Mouse (Mus musculus): ENCODE measurements at regions not wholly inside any gene's neighbourhood (a gene's known extent, or its start where the extent isn't known, plus 50 kb on each side); places are given as distances from the start of the nearest gene placed in this dataset.

DNA sequence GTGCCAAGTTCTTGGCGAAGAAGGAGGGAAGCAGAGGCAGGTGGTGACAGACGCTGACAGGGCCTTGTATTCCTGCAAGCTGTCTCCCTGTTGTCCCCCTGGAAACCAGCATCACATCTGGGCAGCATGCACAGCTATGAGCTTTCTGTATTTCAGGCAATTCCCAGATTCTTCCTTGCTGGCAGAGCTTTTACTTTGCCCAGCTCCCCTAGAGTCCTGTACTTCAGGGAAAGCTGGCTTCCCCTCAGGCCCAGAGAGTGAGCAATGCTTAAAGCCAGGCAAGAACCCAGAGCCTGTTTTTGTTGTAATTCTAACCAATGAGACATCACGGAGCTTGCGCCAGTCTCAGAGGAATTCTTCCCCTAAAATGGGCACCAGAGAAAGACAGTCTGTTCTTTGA, 238.3 kb upstream of the Gm4791 start:
- Histone ChIP-seq H3K27ac (ENCODE audit: control insufficient read depth, insufficient read depth, low read depth, low read length) (no peak overlapping the region), H3K4me3 (ENCODE audit: control insufficient read depth, low read depth, low read length) (no peak overlapping the region), H3K27me3 (ENCODE audit: control insufficient read depth, insufficient read depth, low read length) (no peaks in the 10 kb centered on the region), H3K4me1 (ENCODE audit: control insufficient read depth, insufficient read depth, low read length) (no peaks in the 10 kb centered on the region), H3K36me3 (ENCODE audit: control insufficient read depth, insufficient read depth, low read length) (no peaks in the 10 kb centered on the region)
- TF ChIP-seq POLR2A (IDR thresholded peaks at IDR 0.05; ENCODE audit: control insufficient read depth, low read depth, low read length) (no peak), CTCF (IDR thresholded peaks at IDR 0.05; ENCODE audit: control insufficient read depth, insufficient read depth, insufficient replicate concordance, low read depth, low read length) (no peak)

DNA sequence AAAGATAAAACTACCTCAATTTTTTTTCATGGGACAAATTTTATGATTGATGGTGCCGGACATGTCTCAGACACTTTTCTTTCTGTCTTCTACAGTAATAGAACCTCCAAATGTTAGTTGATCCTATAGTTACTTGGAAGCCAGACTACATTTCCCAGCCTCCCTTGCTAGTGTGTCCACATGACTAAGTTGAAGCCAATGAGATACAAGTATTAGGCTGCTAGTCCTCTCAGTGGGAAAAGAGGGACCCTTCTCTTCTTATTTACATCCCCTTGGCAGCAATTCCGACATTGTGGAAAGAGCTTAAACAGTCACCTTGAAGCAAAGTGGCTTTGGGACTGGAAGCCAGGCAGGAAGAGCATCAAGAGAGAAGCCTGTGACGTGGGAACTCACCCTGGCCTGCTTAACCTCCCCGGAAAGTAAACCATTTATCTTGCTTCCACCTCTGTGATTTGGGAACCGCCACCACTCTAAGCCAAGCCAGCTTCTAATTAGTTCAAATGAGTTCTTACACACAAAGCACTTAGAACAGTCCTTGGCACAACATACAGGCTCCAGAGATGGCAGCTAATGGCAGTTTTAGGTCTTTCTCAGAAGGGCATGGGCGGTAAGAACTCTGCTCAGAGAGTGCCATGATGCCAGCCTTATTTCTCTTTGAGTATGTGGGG, 241.4 kb upstream of the Gm4791 start:
- no peak overlapping the region for H3K4me3 ChIP-seq (ENCODE audit: control insufficient read depth, low read depth, low read length)

DNA sequence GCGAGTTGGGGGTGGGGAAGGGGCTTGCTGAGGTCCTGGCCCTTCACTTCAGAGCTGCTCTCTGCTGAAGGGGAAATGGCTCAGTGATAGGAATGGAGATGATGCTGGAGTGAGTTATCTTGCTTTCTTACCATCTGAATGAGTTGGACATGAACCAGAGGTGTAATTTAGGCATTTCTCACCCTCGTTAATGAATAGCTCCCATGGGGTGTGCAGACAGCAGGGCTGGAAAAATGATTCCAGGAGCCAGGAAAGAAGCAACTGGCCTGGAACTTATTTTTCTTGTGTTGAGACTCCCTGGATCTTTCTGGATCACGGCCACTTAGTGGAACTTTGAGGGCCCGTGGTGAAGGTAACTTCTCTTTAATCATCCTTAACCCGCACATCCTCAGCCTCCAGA, 246.6 kb upstream of the Gm4791 start:
- Histone ChIP-seq H3K4me3 (ENCODE audit: control insufficient read depth, low read depth, low read length) (no peak overlapping the region), H3K27ac (ENCODE audit: control insufficient read depth, insufficient read depth, low read depth, low read length) (no peak overlapping the region), H3K36me3 (ENCODE audit: control insufficient read depth, insufficient read depth, low read length) (no peaks in the 10 kb centered on the region), H3K4me1 (ENCODE audit: control insufficient read depth, insufficient read depth, low read length) (no peaks in the 10 kb centered on the region), H3K27me3 (ENCODE audit: control insufficient read depth, insufficient read depth, low read length) (no peaks in the 10 kb centered on the region)
- no peak for TF ChIP-seq POLR2A (IDR thresholded peaks at IDR 0.05; ENCODE audit: control insufficient read depth, low read depth, low read length)
- no peak for TF ChIP-seq CTCF (IDR thresholded peaks at IDR 0.05; ENCODE audit: control insufficient read depth, insufficient read depth, insufficient replicate concordance, low read depth, low read length)

More for the DNA sequence above, 241.4 kb upstream of the Gm4791 start:
- Histone ChIP-seq H3K27ac (ENCODE audit: control insufficient read depth, insufficient read depth, low read depth, low read length) (no peak overlapping the region), H3K4me1 (ENCODE audit: control insufficient read depth, insufficient read depth, low read length) (no peaks in the 10 kb centered on the region), H3K27me3 (ENCODE audit: control insufficient read depth, insufficient read depth, low read length) (no peaks in the 10 kb centered on the region), H3K36me3 (ENCODE audit: control insufficient read depth, insufficient read depth, low read length) (no peaks in the 10 kb centered on the region)
- TF ChIP-seq POLR2A (IDR thresholded peaks at IDR 0.05; ENCODE audit: control insufficient read depth, low read depth, low read length) (no peak), CTCF (IDR thresholded peaks at IDR 0.05; ENCODE audit: control insufficient read depth, insufficient read depth, insufficient replicate concordance, low read depth, low read length) (no peak)

GRCm38 (mm10) chr9:46749441-46749840, 249.1 kb upstream of the Gm4791 start:
- H3K27ac ChIP-seq (ENCODE audit: control insufficient read depth, insufficient read depth, low read depth, low read length), result no peak overlapping the region
- H3K4me1 ChIP-seq (ENCODE audit: control insufficient read depth, insufficient read depth, low read length), result no peaks in the 10 kb centered on the region
- no peaks in the 10 kb centered on the region for H3K36me3 ChIP-seq (ENCODE audit: control insufficient read depth, insufficient read depth, low read length)
- TF ChIP-seq POLR2A (IDR thresholded peaks at IDR 0.05; ENCODE audit: control insufficient read depth, low read depth, low read length) (no peak), CTCF (IDR thresholded peaks at IDR 0.05; ENCODE audit: control insufficient read depth, insufficient read depth, insufficient replicate concordance, low read depth, low read length) (no peak)
- no peak overlapping the region for H3K4me3 ChIP-seq (ENCODE audit: control insufficient read depth, low read depth, low read length)
- H3K27me3 ChIP-seq (ENCODE audit: control insufficient read depth, insufficient read depth, low read length), result no peaks in the 10 kb centered on the region

- H3K4me3 ChIP-seq (ENCODE audit: control insufficient read depth, low read depth, low read length), result no peak overlapping the region
- no peaks in the 10 kb centered on the region for H3K36me3 ChIP-seq (ENCODE audit: control insufficient read depth, insufficient read depth, low read length)
- no peaks in the 10 kb centered on the region for H3K4me1 ChIP-seq (ENCODE audit: control insufficient read depth, insufficient read depth, low read length)
- no peaks in the 10 kb centered on the region for H3K27me3 ChIP-seq (ENCODE audit: control insufficient read depth, insufficient read depth, low read length)
- TF ChIP-seq POLR2A (IDR thresholded peaks at IDR 0.05; ENCODE audit: control insufficient read depth, low read depth, low read length), result no peak
- no peak for TF ChIP-seq CTCF (IDR thresholded peaks at IDR 0.05; ENCODE audit: control insufficient read depth, insufficient read depth, insufficient replicate concordance, low read depth, low read length)
- H3K27ac ChIP-seq (ENCODE audit: control insufficient read depth, insufficient read depth, low read depth, low read length), result no peak overlapping the region
These were observed 252.3 kb upstream of the Gm4791 start for GRCm38 (mm10) chr9:46746266-46746665.

- TF ChIP-seq POLR2A (IDR thresholded peaks at IDR 0.05; ENCODE audit: control insufficient read depth, low read depth, low read length) (no peak), CTCF (IDR thresholded peaks at IDR 0.05; ENCODE audit: control insufficient read depth, insufficient read depth, insufficient replicate concordance, low read depth, low read length) (no peak)
- H3K4me1 ChIP-seq (ENCODE audit: control insufficient read depth, insufficient read depth, low read length), result no peaks in the 10 kb centered on the region; the same call in 1 of the 2 replicates
- no peak overlapping the region for H3K4me3 ChIP-seq (ENCODE audit: control insufficient read depth, low read depth, low read length)
- no peaks in the 10 kb centered on the region for H3K36me3 ChIP-seq (ENCODE audit: control insufficient read depth, insufficient read depth, low read length)
- H3K27ac ChIP-seq (ENCODE audit: control insufficient read depth, insufficient read depth, low read depth, low read length), result no peak overlapping the region
- no peaks in the 10 kb centered on the region for H3K27me3 ChIP-seq (ENCODE audit: control insufficient read depth, insufficient read depth, low read length)
These were observed 258.0 kb upstream of the Gm4791 start for GRCm38 (mm10) chr9:46740496-46740895.

GRCm38 (mm10) chr9:46739341-46739740, 259.2 kb upstream of the Gm4791 start:
- Histone ChIP-seq H3K4me1 (ENCODE audit: control insufficient read depth, insufficient read depth, low read length) (no peaks in the 10 kb centered on the region; the same call in 1 of the 2 replicates), H3K4me3 (ENCODE audit: control insufficient read depth, low read depth, low read length) (no peak overlapping the region), H3K36me3 (ENCODE audit: control insufficient read depth, insufficient read depth, low read length) (no peaks in the 10 kb centered on the region), H3K27ac (ENCODE audit: control insufficient read depth, insufficient read depth, low read depth, low read length) (no peak overlapping the region), H3K27me3 (ENCODE audit: control insufficient read depth, insufficient read depth, low read length) (no peaks in the 10 kb centered on the region)
- TF ChIP-seq POLR2A (IDR thresholded peaks at IDR 0.05; ENCODE audit: control insufficient read depth, low read depth, low read length) (no peak), CTCF (IDR thresholded peaks at IDR 0.05; ENCODE audit: control insufficient read depth, insufficient read depth, insufficient replicate concordance, low read depth, low read length) (no peak)

All from testis, adult 2 months (tissue).